Mouse (Mus musculus) megakaryocyte-erythroid progenitor cell, adult 5-6 weeks (primary cell): ENCODE data around the gene Rnf20. TPM values are rescaled to one million over a fixed set of nuclear protein-coding genes. Genes with fewer than 3 reads are reported as not detected.

Experiments used
- ATAC-seq: replicated peaks from 2 replicates; pipeline ENCODE4 v1.8.0; 2016; ENCODE audit warnings: mild to moderate bottlenecking, inconsistent platforms; ENCODE audit not compliant: severe bottlenecking, poor library complexity, low FRiP score, low TSS enrichment
- total RNA-seq, 2 experiments: library from RNA; stranded (forward) in 1 of 2; stranded (reverse) in 1 of 2; fragments of 200-1000, 215-1000 nt in 1 of 2; fragments of >200 nt in 1 of 2; fragmentation: Nextera tagmentation in 1 of 2; gene quantifications; 2 replicates each; pipeline ENCODE4 v1.2.3; 2014 to 2017

Gene Rnf20
- total RNA-seq, 2 experiments from 2014 or later, result 62.2 to 153 TPM

DNA sequence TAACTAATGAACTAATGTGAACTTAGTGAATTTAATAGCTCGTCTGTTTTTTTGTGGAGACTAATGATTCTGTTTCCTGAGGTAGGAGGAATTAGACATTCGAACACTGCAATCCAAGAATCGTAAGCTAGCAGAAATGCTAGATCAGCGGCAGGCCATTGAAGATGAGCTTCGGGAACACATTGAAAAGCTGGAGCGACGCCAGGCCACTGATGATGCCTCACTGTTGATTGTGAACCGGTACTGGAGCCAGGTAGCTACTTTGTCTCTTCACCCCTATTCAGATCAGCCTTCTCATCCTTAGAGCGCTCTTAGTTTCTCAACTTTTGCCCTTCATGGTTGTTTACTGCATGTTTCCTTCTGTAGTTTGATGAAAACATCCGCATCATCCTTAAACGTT is 6.0 kb downstream of the Rnf20 start:
- ATAC-seq, result no peak

DNA sequence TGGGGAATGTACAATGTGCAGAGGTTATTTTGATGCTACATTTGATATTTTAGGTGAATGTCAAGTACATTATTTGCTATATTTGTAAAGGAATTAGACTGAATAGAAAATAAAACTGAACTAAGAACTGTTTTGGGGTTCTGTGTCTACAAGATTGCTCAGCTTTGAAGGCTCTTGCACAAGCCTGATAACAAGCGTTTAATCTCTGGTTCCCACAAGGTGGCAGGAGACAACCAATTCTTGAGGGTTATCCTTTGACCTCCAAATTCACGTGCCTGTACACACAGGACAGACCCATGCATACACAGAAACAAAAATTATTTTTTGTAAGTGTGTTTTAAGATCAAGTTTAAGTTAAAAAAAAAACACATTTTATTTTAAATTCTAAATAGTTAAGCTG is 8.1 kb downstream of the Rnf20 start:
- ATAC-seq, result peak; percentile 95

DNA sequence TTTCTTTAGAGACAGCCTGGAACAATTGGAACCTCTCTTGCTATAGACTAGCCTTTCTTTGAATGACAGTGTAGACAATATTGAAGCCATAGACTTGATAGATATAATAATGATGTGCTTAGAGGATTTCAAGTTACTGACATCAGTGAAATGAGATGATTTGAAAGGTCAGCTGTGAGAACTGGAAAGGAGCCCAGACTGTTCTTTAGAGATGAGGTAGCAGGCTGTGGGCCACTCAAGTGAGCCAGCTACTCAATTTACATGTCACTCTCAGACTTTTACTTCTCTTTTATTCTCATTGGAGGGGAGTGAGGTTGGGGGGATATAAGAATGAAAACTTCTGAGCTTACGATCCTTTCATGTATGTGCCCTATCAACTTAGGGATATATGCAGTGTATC is 27.6 kb downstream of the Rnf20 start:
- ATAC-seq, result no peak

DNA sequence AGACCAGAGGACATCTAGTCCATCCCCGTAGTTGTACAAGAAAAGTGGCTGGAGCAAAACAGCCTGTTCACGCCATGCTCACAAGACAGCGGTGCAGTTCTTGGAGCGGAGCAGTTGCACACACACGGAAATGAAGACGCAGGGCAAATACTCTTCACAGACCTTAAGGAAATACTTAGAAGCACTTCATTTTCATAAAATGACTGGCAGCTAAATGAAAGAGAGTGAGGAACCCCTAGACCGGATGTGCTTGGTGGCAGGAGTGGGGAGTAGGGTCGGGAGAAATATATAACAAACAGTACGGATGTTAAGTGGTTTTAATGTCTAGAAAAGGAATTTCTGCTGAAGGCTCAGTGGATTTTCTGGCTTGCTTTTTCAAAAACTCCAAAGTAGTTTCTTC is 29.9 kb downstream of the Rnf20 start:
- no peak for ATAC-seq

DNA sequence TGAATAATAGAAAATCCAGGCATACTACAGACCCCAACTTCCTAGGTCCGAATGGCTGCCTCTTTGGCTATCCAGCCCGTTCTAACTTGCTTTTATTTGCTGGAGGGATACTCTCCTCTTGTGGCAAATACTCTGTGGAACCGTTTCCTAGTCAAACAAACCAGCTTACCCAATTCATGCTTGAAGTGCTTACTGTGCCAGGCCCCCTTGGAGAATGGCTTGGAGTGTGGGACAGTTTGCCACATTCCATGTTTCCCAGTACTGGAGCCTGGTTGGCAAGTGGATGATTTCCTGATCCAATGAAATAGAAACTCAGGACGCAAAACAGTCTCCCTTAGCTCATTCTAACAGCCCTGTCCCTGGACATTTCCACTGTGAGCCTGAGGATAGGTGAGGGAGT is 30.4 kb downstream of the Rnf20 start:
- no peak for ATAC-seq

DNA sequence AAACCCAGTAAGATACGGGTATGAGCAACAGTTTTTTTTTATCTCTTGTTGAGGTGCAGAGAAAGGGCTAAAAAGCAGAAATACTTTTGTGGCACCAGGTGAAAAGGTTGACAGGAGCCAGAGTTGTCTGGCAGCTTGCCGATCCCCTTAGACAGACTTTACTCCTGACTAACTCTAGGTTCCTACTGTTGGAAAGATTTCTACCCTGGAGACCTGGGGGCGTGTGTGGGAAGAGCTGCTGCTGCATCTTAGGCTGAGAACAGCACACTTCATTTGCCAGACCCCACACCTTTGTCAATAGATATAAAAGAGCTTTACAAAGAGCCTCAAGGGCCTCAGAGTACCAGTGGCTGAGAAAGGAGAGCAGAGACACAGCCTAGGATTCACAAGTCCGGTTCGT is 33.0 kb downstream of the Rnf20 start:
- no peak for ATAC-seq

DNA sequence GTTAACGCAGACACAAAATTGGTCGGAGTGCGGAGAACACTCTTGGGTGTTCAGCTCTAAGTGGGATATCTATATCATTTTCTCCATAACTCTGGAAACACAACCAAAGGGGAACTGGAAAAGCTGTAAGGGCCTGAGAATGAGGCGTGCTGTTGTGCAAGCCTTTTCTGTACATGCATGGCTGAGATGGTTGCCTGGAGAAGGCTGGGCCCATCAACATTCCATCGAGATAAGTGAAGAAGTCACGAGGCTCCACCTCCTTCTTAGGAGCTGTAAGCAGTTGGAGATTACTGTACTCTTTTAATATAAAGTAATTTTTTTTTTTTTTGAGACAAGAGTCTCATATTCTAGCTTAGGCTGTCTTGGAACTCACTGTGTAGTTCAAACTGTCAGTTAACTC is 44.3 kb downstream of the Rnf20 start:
- no peak for ATAC-seq

DNA sequence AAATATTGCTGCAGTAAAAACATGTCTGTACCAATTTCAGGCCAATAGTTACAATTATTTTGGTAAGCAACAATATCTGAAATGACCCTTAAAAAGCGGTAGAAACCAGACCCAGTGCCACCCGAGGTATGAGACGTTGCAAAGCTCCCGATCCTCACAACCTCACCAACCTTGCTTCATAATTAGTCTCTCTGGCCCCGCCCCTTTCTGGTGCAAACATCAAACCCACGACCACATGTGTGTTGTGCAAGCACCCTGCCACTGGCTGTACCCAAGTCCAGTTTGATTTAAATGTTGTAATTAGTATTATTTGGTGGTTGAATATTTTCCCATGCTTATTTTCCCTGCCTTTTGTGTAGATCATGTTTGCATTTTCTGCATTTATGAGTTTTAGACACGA is 45.0 kb downstream of the Rnf20 start:
- no peak for ATAC-seq

DNA sequence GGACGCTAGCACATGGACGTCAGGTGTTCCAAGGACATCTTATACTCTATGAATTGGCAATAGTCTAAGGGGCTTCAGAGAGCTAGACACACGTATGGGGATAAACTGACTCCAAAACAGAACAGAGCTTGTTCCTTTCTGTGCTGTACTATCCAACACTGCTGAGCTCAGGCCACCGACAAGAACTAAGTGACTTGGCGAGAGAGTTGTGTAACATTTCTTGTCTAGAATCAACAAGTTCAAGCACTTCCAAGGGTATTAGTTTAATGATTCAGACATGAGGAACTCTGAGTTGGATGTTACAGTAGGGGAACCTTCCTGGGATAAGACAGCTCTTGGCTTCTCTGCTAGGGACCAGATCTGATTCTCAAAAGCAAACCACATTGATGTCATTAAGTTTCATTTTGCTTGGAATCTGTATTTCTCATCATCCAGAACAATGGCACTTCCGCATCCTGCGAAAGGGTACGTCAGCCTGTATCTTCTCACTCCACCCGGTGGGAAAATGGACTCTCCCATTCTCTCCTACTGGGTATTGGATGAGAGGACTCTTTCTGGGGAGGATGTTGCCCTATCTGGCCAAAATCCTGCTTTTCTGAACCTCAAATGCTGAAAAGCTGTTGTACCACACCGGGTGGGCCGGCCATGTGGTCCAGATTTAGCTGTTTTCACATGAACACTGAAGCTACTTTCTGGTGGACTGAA is 48.5 kb downstream of the Rnf20 start:
- no peak for ATAC-seq

DNA sequence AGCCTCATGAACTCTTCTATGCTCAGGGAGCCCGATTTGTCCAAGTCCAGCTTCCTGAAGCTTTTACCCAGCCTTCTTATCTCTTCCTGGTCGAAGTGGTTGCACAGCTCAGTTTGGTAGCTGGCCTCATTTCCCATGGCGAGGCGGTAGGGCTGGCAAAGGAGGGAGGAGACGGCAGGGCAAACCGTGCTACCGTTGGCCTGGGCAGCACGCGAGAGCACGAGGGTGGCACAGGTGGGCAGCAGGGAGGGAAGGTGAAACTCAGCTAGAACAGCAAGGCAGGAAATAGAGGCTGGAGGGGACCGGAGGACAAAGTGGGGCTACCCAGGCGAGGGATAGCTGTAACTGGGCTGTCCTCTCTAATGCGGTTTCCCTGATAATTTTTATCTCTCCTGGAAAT is 50.0 kb downstream of the Rnf20 start, which contains the start of gene Ppp3r2:
Ppp3r2 (minus strand) TSS at position 213 of the 400 bp plus-strand sequence.
- no peak for ATAC-seq

DNA sequence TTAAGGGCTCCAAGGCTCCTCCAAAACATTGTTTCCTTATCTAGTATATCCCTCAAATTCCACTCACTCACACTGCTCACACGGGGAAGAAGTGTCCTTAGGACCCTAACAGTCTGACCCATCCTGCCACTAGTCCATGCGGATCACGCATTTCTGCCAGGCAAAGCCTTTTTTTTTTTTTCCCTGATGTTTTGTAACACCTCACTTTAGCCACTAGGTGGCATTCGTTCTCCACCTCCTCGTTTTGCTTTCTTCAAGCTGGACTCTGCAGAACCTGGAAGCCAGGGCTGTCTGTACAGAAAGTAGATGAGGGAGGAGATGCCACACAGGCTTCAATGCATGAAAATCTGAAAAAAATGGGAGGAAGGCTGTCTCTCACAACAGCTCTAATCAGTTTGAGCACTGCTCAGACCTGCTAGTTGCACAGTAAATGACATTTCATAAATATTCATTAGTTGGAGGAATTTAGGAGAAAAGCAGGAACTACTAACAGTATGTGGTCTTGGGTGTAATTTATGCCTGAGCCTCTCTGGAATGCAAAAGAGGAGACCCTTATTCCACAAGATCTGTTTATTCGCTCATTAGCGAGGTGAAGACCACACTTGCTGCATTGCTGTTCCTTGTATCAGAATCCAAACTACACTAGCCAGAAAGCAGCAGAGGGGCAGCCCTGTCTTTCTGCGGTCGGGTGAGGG is 56.9 kb downstream of the Rnf20 start:
- peak; percentile 68 for ATAC-seq

DNA sequence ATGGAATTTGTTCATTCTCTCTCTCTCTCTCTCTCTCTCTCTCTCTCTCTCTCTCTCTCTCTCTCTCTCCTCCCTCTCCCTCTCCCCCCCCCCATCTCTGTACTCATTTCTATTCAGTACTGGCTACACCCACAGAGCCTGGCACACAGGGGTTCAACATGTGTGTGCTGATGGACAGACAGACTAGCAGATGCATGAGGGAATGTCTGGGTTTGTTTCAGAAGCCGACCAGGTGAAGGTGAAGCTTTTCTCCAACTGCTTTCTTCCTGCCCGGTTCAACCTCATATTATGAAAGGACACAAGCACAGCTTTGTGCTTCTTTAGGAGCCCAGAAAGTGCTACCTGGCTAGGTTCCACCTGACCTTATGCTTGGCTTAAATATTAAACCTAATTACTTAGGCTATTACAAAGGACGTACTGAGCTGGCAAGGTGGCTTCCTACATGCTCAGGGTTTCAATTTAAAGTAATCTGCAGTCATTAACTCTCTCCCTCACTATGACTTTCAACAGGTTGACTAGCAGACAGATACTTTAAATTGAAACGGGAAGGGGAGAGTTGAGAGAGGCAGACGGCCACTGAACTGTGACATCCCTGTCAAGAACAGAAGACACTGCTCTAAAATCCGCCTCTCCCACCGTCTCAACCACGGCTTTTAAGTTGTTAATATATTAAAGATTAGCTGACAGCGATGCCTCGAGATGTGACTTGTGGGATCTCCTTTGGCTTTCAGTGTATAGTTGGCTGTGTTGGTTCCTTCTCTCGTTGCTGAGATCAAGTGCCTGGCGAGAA is 59.8 kb downstream of the Rnf20 start:
- ATAC-seq, result no peak

Other genes starting within 250 kb of the Rnf20 start
- gene Acnat2, start 223.9 kb upstream of the Rnf20 start, total RNA-seq (2014; fragmentation: Nextera tagmentation), result 1.7 TPM in 1 of 2 replicates, not detected in the other
- gene Acnat2, start 223.9 kb upstream of the Rnf20 start, total RNA-seq (2017), result not detected in 2 replicates
- gene Acnat1, start 158.1 kb upstream of the Rnf20 start, total RNA-seq (2014; fragmentation: Nextera tagmentation), result 0.72 TPM in 1 of 2 replicates, not detected in the other
- gene Acnat1, start 158.1 kb upstream of the Rnf20 start, total RNA-seq (2017), result not detected in 2 replicates
- 0.40 TPM in 1 of 2 replicates, not detected in the other for gene Baat, start 125.4 kb upstream of the Rnf20 start, total RNA-seq (2014; fragmentation: Nextera tagmentation)
- gene Baat, start 125.4 kb upstream of the Rnf20 start, total RNA-seq (2017), result not detected in 2 replicates
- gene Mrpl50, start 110.9 kb upstream of the Rnf20 start, total RNA-seq (2014; fragmentation: Nextera tagmentation), result 61.2 and 68.9 TPM in 2 replicates
- gene Mrpl50, start 110.9 kb upstream of the Rnf20 start, total RNA-seq (2017), result 52.4 and 72.4 TPM in 2 replicates
- 10.4 and 10.8 TPM in 2 replicates for gene Zfp189, start 110.8 kb upstream of the Rnf20 start, total RNA-seq (2014; fragmentation: Nextera tagmentation)
- gene Zfp189, start 110.8 kb upstream of the Rnf20 start, total RNA-seq (2017), result 7.3 and 11.8 TPM in 2 replicates
- gene Aldob, start 82.5 kb upstream of the Rnf20 start, total RNA-seq (2014; fragmentation: Nextera tagmentation), result 0.30 TPM in 1 of 2 replicates, not detected in the other
- not detected in 2 replicates for gene Aldob, start 82.5 kb upstream of the Rnf20 start, total RNA-seq (2017)
- gene Tmem246, start 34.1 kb upstream of the Rnf20 start, total RNA-seq (2014; fragmentation: Nextera tagmentation), result 1.7 and 2.1 TPM in 2 replicates
- 3.0 and 3.3 TPM in 2 replicates for gene Tmem246, start 34.1 kb upstream of the Rnf20 start, total RNA-seq (2017)
- gene Ppp3r2, start 50.0 kb downstream of the Rnf20 start, total RNA-seq (2014; fragmentation: Nextera tagmentation), result not detected in 2 replicates
- gene Ppp3r2, start 50.0 kb downstream of the Rnf20 start, total RNA-seq (2017), result not detected in 2 replicates
- not detected in 2 replicates for gene Grin3a, start 213.7 kb downstream of the Rnf20 start, total RNA-seq (2014; fragmentation: Nextera tagmentation)
- gene Grin3a, start 213.7 kb downstream of the Rnf20 start, total RNA-seq (2017), result not detected in 2 replicates